Mouse (Mus musculus): ENCODE data around the gene Jak2. TPM values are rescaled to one million over a fixed set of nuclear protein-coding genes. Genes with fewer than 3 reads are reported as not detected.

Jak2 gene
- polyA plus RNA-seq (2016; fragmentation: Nextera tagmentation; extraction: Ambion mirVana): 17.4 and 17.5 TPM in 2 replicates

DNA sequence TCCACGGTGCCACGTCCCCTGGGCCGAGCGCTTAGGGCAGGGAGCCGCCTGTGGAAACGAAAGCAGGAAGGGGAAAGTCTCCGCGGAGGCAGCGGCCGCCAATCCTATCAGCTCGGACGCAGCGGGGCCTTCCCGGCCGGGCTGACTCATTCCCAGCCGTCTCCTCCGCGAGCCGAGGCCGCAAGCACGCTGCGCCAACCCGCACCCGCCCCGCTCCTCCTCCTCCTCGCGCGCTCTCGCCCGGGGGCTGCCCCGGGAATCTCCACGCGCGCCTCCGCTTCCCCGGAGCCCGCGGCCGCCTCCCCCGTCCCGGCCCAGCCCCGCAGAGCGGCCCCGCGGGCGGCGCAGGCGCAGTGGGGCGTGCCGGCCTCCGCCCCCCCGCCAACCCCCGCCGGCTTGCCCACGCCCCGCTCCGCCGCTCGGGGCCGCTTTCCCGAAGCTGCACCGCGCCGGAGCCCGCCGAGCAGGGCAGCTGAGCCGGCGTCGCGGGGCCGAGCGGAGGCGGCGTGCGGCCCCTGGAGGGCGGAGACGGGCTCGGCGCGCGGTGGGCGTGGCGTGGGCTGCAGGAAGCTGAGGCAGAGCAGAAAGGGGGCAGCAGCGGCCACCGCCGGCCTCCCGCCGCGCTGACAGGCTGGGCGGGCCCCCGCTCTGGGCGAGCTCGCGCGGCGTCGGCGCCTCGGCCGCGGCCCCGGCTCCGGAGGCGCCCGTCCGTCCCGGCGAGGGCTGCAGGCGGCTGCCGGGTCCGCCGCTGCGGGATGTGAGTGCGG, at the start of gene Jak2:
TSS of gene Jak2 (plus strand) at position 638 of the 767 bp plus-strand sequence.
- peak within 1 kb of the TSS; percentile 68 for H3K4me2 ChIP-seq (replicated peaks)
- H3K27ac ChIP-seq: peak within 1 kb of the TSS; percentile 98
- H3K36me3 ChIP-seq: no peaks in the 10 kb centered on the region
- WGBS: under 1% methylated on average over 109 of the region's 114 CpGs
- H3K9ac ChIP-seq: peak within 1 kb of the TSS; percentile 95
- peaks cover 47% of the 10 kb centered on the region for H3K4me1 ChIP-seq
- H3K4me3 ChIP-seq: peak within 1 kb of the TSS; percentile 94
- peak; percentile 93 for ATAC-seq (ENCODE audit: low FRiP score)
- no peaks in the 10 kb centered on the region for H3K9me3 ChIP-seq (replicated peaks)
- no peaks in the 10 kb centered on the region for H3K27me3 ChIP-seq

DNA sequence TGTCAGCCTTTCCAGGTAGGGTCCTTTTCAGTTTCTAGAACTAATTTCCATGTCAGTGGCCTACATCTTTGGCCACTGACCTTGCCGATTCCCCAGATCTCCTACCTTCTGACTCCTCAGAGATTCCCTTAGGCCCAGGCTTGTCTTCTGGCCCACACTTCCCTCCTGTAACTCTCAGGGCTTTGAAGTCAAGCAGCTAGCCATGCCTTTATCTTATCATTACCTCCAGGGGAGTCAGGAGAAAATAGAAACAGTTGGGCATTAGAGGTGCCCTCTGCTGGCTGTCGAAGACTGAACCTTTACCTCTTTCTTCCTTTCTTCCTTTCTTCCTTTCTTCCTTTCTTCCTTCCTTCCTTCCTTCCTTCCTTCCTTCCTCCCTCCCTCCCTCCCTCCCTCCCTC, 48.3 kb upstream of the Jak2 start:
- no peaks in the 10 kb centered on the region for H3K36me3 ChIP-seq
- no peaks in the 10 kb centered on the region for H3K27me3 ChIP-seq
- no peak overlapping the region for H3K27ac ChIP-seq
- 59% methylated on average over 2 of the region's 2 CpGs for WGBS
- H3K4me3 ChIP-seq: no peak overlapping the region
- no peak overlapping the region for H3K4me2 ChIP-seq (replicated peaks)
- no peaks in the 10 kb centered on the region for H3K4me1 ChIP-seq
- no peak for ATAC-seq (ENCODE audit: low FRiP score)
- H3K9ac ChIP-seq: no peak overlapping the region
- 0 out of 2 replicates have a peak, but pooled peaks cover 4% of the 10 kb centered on the region for H3K9me3 ChIP-seq (replicated peaks)

GRCm38 (mm10) chr19:29204583-29204982, 47.0 kb upstream of the Jak2 start:
- no peak for ATAC-seq (ENCODE audit: low FRiP score)
- 0 out of 2 replicates have a peak, but pooled peaks cover 4% of the 10 kb centered on the region for H3K9me3 ChIP-seq (replicated peaks)
- no peaks in the 10 kb centered on the region for H3K36me3 ChIP-seq
- H3K4me3 ChIP-seq: no peak overlapping the region
- 72% methylated on average over 4 of the region's 4 CpGs for WGBS
- H3K4me2 ChIP-seq (replicated peaks): no peak overlapping the region
- no peaks in the 10 kb centered on the region for H3K27me3 ChIP-seq
- H3K9ac ChIP-seq: no peak overlapping the region
- no peak overlapping the region for H3K27ac ChIP-seq
- no peaks in the 10 kb centered on the region for H3K4me1 ChIP-seq

DNA sequence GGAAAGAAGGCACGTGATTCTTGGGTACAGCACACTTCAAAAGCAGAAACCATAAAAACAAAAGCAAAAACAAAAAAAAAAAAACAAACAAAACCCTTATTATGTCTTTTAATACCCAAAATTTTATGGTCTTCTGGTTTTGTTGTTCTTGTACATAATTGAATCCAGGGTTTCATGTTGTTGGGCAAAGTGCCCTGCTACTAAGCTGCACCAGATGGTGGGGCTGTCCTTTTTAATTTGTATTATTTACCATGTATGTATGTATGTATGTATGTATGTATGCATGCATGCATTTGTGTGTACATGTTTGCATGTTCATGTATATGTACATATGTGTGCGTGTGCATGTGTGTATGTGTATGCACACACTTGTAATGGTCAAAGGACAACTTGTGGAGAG, 46.4 kb upstream of the Jak2 start:
- Histone ChIP-seq H3K4me3 (no peak overlapping the region), H3K9ac (no peak overlapping the region), H3K4me1 (no peaks in the 10 kb centered on the region), H3K36me3 (no peaks in the 10 kb centered on the region), H3K4me2 (replicated peaks) (no peak overlapping the region), H3K9me3 (replicated peaks) (0 out of 2 replicates have a peak, but pooled peaks cover 4% of the 10 kb centered on the region), H3K27ac (no peak overlapping the region), H3K27me3 (no peaks in the 10 kb centered on the region)
- WGBS: 86% methylated on average over 2 of the region's 2 CpGs
- ATAC-seq (ENCODE audit: low FRiP score): no peak

GRCm38 (mm10) chr19:29209898-29210297, 41.7 kb upstream of the Jak2 start:
- no peaks in the 10 kb centered on the region for H3K9me3 ChIP-seq (replicated peaks)
- no peak overlapping the region for H3K4me2 ChIP-seq (replicated peaks)
- H3K4me1 ChIP-seq: no peaks in the 10 kb centered on the region
- no peaks in the 10 kb centered on the region for H3K27me3 ChIP-seq
- 91% methylated on average over 7 of the region's 7 CpGs for WGBS
- H3K36me3 ChIP-seq: no peaks in the 10 kb centered on the region
- no peak for ATAC-seq (ENCODE audit: low FRiP score)
- H3K4me3 ChIP-seq: no peak overlapping the region
- no peak overlapping the region for H3K9ac ChIP-seq
- no peak overlapping the region for H3K27ac ChIP-seq

DNA sequence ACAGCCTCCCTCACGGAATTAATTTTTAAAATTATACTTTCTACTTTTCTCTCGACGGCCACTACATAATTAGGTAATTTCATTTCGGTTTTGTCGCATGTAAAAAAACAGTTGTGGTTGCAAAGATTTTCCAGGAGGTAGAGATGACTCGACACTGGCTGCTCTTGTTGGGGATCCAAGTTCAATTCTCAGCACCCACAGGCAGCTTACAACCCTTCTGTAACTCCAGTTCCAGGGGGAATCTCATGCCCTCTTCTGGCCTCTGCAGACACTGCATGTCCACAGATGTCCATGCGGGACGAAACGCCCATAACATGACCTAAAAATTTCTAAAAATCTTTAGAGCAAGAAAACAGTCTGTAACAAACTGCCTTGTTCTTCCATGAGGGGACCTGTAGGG, 41.3 kb upstream of the Jak2 start:
- 94% methylated on average over 9 of the region's 9 CpGs for WGBS
- no peak overlapping the region for H3K27ac ChIP-seq
- H3K27me3 ChIP-seq: no peaks in the 10 kb centered on the region
- no peak for ATAC-seq (ENCODE audit: low FRiP score)
- no peaks in the 10 kb centered on the region for H3K4me1 ChIP-seq
- no peak overlapping the region for H3K4me2 ChIP-seq (replicated peaks)
- H3K9ac ChIP-seq: no peak overlapping the region
- no peaks in the 10 kb centered on the region for H3K36me3 ChIP-seq
- H3K4me3 ChIP-seq: no peak overlapping the region
- no peaks in the 10 kb centered on the region for H3K9me3 ChIP-seq (replicated peaks)

GRCm38 (mm10) chr19:29215811-29216509, 35.7 kb upstream of the Jak2 start:
- WGBS: 47% methylated on average over 8 of the region's 8 CpGs
- Histone ChIP-seq H3K27me3 (no peaks in the 10 kb centered on the region), H3K9me3 (replicated peaks) (no peaks in the 10 kb centered on the region), H3K4me2 (replicated peaks) (no peak overlapping the region), H3K36me3 (no peaks in the 10 kb centered on the region), H3K9ac (no peak overlapping the region), H3K4me3 (no peak overlapping the region), H3K27ac (no peak overlapping the region), H3K4me1 (no peaks in the 10 kb centered on the region)
- no peak for ATAC-seq (ENCODE audit: low FRiP score)

- H3K9ac ChIP-seq: no peak overlapping the region
- H3K27me3 ChIP-seq: no peaks in the 10 kb centered on the region
- H3K36me3 ChIP-seq: no peaks in the 10 kb centered on the region
- H3K4me1 ChIP-seq: no peaks in the 10 kb centered on the region
- 87% methylated on average over 4 of the region's 4 CpGs for WGBS
- H3K27ac ChIP-seq: no peak overlapping the region
- H3K9me3 ChIP-seq (replicated peaks): no peaks in the 10 kb centered on the region
- no peak overlapping the region for H3K4me3 ChIP-seq
- H3K4me2 ChIP-seq (replicated peaks): no peak overlapping the region
- ATAC-seq (ENCODE audit: low FRiP score): no peak
These were observed 29.8 kb upstream of the Jak2 start for GRCm38 (mm10) chr19:29221867-29222266.

GRCm38 (mm10) chr19:29224968-29225367, 26.7 kb upstream of the Jak2 start:
- H3K4me3 ChIP-seq: no peak overlapping the region
- no peaks in the 10 kb centered on the region for H3K9me3 ChIP-seq (replicated peaks)
- no peak for ATAC-seq (ENCODE audit: low FRiP score)
- no peaks in the 10 kb centered on the region for H3K36me3 ChIP-seq
- no peak overlapping the region for H3K27ac ChIP-seq
- no peak overlapping the region for H3K4me2 ChIP-seq (replicated peaks)
- no peak overlapping the region for H3K9ac ChIP-seq
- H3K4me1 ChIP-seq: no peaks in the 10 kb centered on the region
- no peaks in the 10 kb centered on the region for H3K27me3 ChIP-seq

GRCm38 (mm10) chr19:29226996-29227395, 24.6 kb upstream of the Jak2 start:
- H3K4me2 ChIP-seq (replicated peaks): no peak overlapping the region
- no peak overlapping the region for H3K9ac ChIP-seq
- no peaks in the 10 kb centered on the region for H3K9me3 ChIP-seq (replicated peaks)
- WGBS: 83% methylated on average over 1 of the region's 1 CpGs
- no peaks in the 10 kb centered on the region for H3K4me1 ChIP-seq
- H3K36me3 ChIP-seq: no peaks in the 10 kb centered on the region
- H3K27ac ChIP-seq: no peak overlapping the region
- no peaks in the 10 kb centered on the region for H3K27me3 ChIP-seq
- H3K4me3 ChIP-seq: no peak overlapping the region
- no peak for ATAC-seq (ENCODE audit: low FRiP score)

GRCm38 (mm10) chr19:29227941-29228590, 23.6 kb upstream of the Jak2 start:
- Histone ChIP-seq H3K27ac (no peak overlapping the region), H3K4me1 (no peaks in the 10 kb centered on the region), H3K27me3 (no peaks in the 10 kb centered on the region), H3K9ac (no peak overlapping the region), H3K9me3 (replicated peaks) (no peaks in the 10 kb centered on the region), H3K4me2 (replicated peaks) (no peak overlapping the region), H3K36me3 (no peaks in the 10 kb centered on the region), H3K4me3 (no peak overlapping the region)
- 65% methylated on average over 9 of the region's 9 CpGs for WGBS
- ATAC-seq (ENCODE audit: low FRiP score): no peak

- Histone ChIP-seq H3K4me3 (no peak overlapping the region), H3K27me3 (no peaks in the 10 kb centered on the region), H3K4me2 (replicated peaks) (no peak overlapping the region), H3K27ac (no peak overlapping the region), H3K9ac (no peak overlapping the region), H3K36me3 (no peaks in the 10 kb centered on the region), H3K4me1 (peaks cover 2% of the 10 kb centered on the region; the same call in 1 of the 2 replicates), H3K9me3 (replicated peaks) (no peaks in the 10 kb centered on the region)
- no peak for ATAC-seq (ENCODE audit: low FRiP score)
- WGBS: 88% methylated on average over 2 of the region's 2 CpGs
These were observed 22.6 kb upstream of the Jak2 start for GRCm38 (mm10) chr19:29228989-29229388.
